Mouse (Mus musculus) olfactory bulb, adult 2 months (tissue): ENCODE measurements around the gene Nbl1.

Source experiments
- CTCF ChIP-seq: fragments of 200-500 bp; IDR thresholded peaks from 2 replicates; pipeline ENCODE4 v1.5.1; 2012; ENCODE audit warnings: low read depth, mild to moderate bottlenecking, low read length, moderate library complexity; ENCODE audit not compliant: insufficient read depth
- POLR2A ChIP-seq: fragments of 200-500 bp; IDR thresholded peaks from 2 replicates; pipeline ENCODE4 v1.6.1; 2012; ENCODE audit warnings: mild to moderate bottlenecking, low read depth, low read length, moderate library complexity; ENCODE audit not compliant: insufficient read depth

- TF ChIP-seq CTCF (no peak), POLR2A (no peak)
These were observed 46.4 kb downstream of the Nbl1 start for GRCm38 (mm10) chr4:139046354-139046753.
